Mouse (Mus musculus) testis, adult 2 months (tissue): ENCODE data around the gene Nwd2.

Source experiments
- CTCF ChIP-seq: fragments of 200-500 bp; IDR thresholded peaks from 2 replicates; pipeline ENCODE4 v1.5.1; 2012; ENCODE audit warnings: low read depth, mild to moderate bottlenecking, inconsistent platforms, low read length, moderate library complexity; ENCODE audit not compliant: control insufficient read depth, insufficient read depth, insufficient replicate concordance
- POLR2A ChIP-seq: fragments of 200-500 bp; IDR thresholded peaks from 2 replicates; pipeline ENCODE4 v1.6.1; 2012; ENCODE audit warnings: low read depth, mild to moderate bottlenecking, inconsistent platforms, low read length, moderate library complexity; ENCODE audit not compliant: control insufficient read depth

GRCm38 (mm10) chr5:63837851-63838250 lies 188.9 kb downstream of the Nwd2 start:
- no peak for TF ChIP-seq CTCF
- no peak for TF ChIP-seq POLR2A
